Mouse (Mus musculus) CH12.LX (cell line): Measurements from ENCODE around the gene Acss2. TPM values are rescaled to one million over a fixed set of nuclear protein-coding genes. Genes with fewer than 3 reads are reported as not detected.

Source experiments
- DNase-seq: peaks from one replicate; pipeline ENCODE4 v3.0.0-alpha.2; 2013; ENCODE audit errors: extremely low read depth
- H3K27ac ChIP-seq: 2 replicates; pipeline ENCODE4 v1.5.1; 2012; ENCODE audit warnings: low read depth, mild to moderate bottlenecking, control low read depth, moderate library complexity; ENCODE audit not compliant: insufficient read depth
- H3K27me3 ChIP-seq: replicated peaks from 2 replicates; pipeline ENCODE3; 2012; ENCODE audit warnings: inconsistent platforms
- H3K36me3 ChIP-seq, 2 experiments: replicated peaks in 1 of 2; 2 replicates each; pipeline versions ENCODE3 to v1.6.1; 2012; ENCODE audit warnings: inconsistent platforms in 1 of 2, low read length in 1 of 2, mild to moderate bottlenecking in 1 of 2, mixed read lengths in 1 of 2, moderate library complexity in 1 of 2; ENCODE audit not compliant: control insufficient read depth in 1 of 2, insufficient read depth in 1 of 2
- H3K4me1 ChIP-seq, 2 experiments: 2 replicates each; pipeline ENCODE4 v1.6.1; 2012; ENCODE audit warnings: inconsistent platforms in 1 of 2, moderate library complexity in 1 of 2; ENCODE audit not compliant: insufficient read depth in 2 of 2, control insufficient read depth in 1 of 2
- H3K4me2 ChIP-seq: 2 replicates; pipeline ENCODE4 v1.6.1; 2012; ENCODE audit warnings: low read depth, mild to moderate bottlenecking, control low read depth; ENCODE audit not compliant: poor library complexity, insufficient read depth, severe bottlenecking
- H3K4me3 ChIP-seq, 3 experiments: fragments of 150-350 bp in 1 of 3; sonication (generic) in 1 of 3; replicated peaks in 1 of 3; 2 replicates each; pipeline versions ENCODE3 to v1.5.1; 2011 to 2012; ENCODE audit warnings: low read depth in 2 of 3, low read length in 2 of 3, mild to moderate bottlenecking in 2 of 3, moderate library complexity in 2 of 3, control low read depth in 1 of 3, improper control_type of control experiment in 1 of 3, inconsistent platforms in 1 of 3, mixed read lengths in 1 of 3; ENCODE audit not compliant: poor library complexity in 1 of 3
- H3K79me2 ChIP-seq: replicated peaks from 2 replicates; pipeline ENCODE4 v1.6.1; 2012; ENCODE audit warnings: mild to moderate bottlenecking, moderate library complexity; ENCODE audit not compliant: control insufficient read depth, poor library complexity, insufficient read depth, severe bottlenecking; ENCODE audit errors: extremely low read depth
- H3K9ac ChIP-seq: 2 replicates; pipeline ENCODE4 v1.6.1; 2012; ENCODE audit warnings: low read depth, mild to moderate bottlenecking, control low read depth, moderate library complexity; ENCODE audit not compliant: insufficient read depth
- H3K9me3 ChIP-seq: replicated peaks from 2 replicates; pipeline ENCODE3; 2012; ENCODE audit warnings: low read length, inconsistent platforms, mixed read lengths
- BHLHE40 ChIP-seq: IDR thresholded peaks from 2 replicates; pipeline ENCODE4 v1.6.1; 2011; ENCODE audit warnings: mild to moderate bottlenecking, low read depth, low read length, improper control_type of control experiment
- CHD2 ChIP-seq: IDR thresholded peaks from 2 replicates; pipeline ENCODE4 v1.6.1; 2011; ENCODE audit warnings: low read length, improper control_type of control experiment
- E2F4 ChIP-seq: IDR thresholded peaks from 2 replicates; pipeline ENCODE4 v1.6.1; 2011; ENCODE audit warnings: low read depth, low read length, improper control_type of control experiment; ENCODE audit not compliant: insufficient replicate concordance
- EP300 ChIP-seq: IDR thresholded peaks from 2 replicates; pipeline ENCODE4 v1.6.1; 2011; ENCODE audit warnings: low read length, improper control_type of control experiment
- JUND ChIP-seq: conservative IDR thresholded peaks from 2 replicates; pipeline ENCODE4 v1.6.1; 2011; ENCODE audit warnings: low read depth, low read length, improper control_type of control experiment
- KAT2A ChIP-seq: IDR thresholded peaks from 2 replicates; pipeline ENCODE4 v1.6.1; 2012; ENCODE audit warnings: low read length, improper control_type of control experiment, inconsistent platforms; ENCODE audit not compliant: insufficient replicate concordance
- MAFK ChIP-seq: IDR thresholded peaks from 2 replicates; pipeline ENCODE4 v1.6.1; 2011; ENCODE audit warnings: low read length, improper control_type of control experiment; ENCODE audit not compliant: insufficient replicate concordance
- MAZ ChIP-seq: IDR thresholded peaks from 2 replicates; pipeline ENCODE4 v1.6.1; 2012; ENCODE audit warnings: low read depth, mild to moderate bottlenecking, inconsistent platforms, low read length, improper control_type of control experiment, moderate library complexity
- MYC ChIP-seq: IDR thresholded peaks from 2 replicates; pipeline ENCODE4 v1.6.1; 2011; ENCODE audit warnings: low read depth, mild to moderate bottlenecking, improper control_type of control experiment, low read length
- NRF1 ChIP-seq: IDR thresholded peaks from 2 replicates; pipeline ENCODE4 v1.6.1; 2014; ENCODE audit warnings: low read depth, mild to moderate bottlenecking, inconsistent platforms, low read length, improper control_type of control experiment, moderate library complexity
- PAX5 ChIP-seq: IDR thresholded peaks from 2 replicates; pipeline ENCODE4 v1.6.1; 2012; ENCODE audit warnings: low read length, inconsistent platforms, mixed read lengths
- POLR2A ChIP-seq: IDR thresholded peaks from 2 replicates; pipeline ENCODE4 v1.6.1; 2011; ENCODE audit warnings: low read depth, mild to moderate bottlenecking, improper control_type of control experiment, low read length
- POLR2AphosphoS2 ChIP-seq: IDR thresholded peaks from 2 replicates; pipeline ENCODE4 v1.6.1; 2011; ENCODE audit warnings: low read depth, low read length, improper control_type of control experiment
- RCOR1 ChIP-seq: conservative IDR thresholded peaks from 2 replicates; pipeline ENCODE4 v1.6.1; 2012; ENCODE audit warnings: low read depth, mild to moderate bottlenecking, inconsistent platforms, low read length, improper control_type of control experiment
- SIN3A ChIP-seq: IDR thresholded peaks from 2 replicates; pipeline ENCODE4 v1.6.1; 2012; ENCODE audit warnings: low read length, improper control_type of control experiment, inconsistent platforms
- SMC3 ChIP-seq: IDR thresholded peaks from 2 replicates; pipeline ENCODE4 v1.6.1; 2011; ENCODE audit warnings: low read depth, low read length, improper control_type of control experiment
- UBTF ChIP-seq: IDR thresholded peaks from 2 replicates; pipeline ENCODE4 v1.6.1; 2012; ENCODE audit warnings: low read depth, mild to moderate bottlenecking, inconsistent platforms, low read length, improper control_type of control experiment, moderate library complexity
- USF1 ChIP-seq: IDR thresholded peaks from 2 replicates; pipeline ENCODE4 v1.6.1; 2014; ENCODE audit warnings: low read depth, mild to moderate bottlenecking, inconsistent platforms, low read length, improper control_type of control experiment
- ZC3H11A ChIP-seq: IDR thresholded peaks from 2 replicates; pipeline ENCODE4 v1.6.1; 2012; ENCODE audit warnings: low read depth, mild to moderate bottlenecking, inconsistent platforms, low read length, improper control_type of control experiment
- ZKSCAN1 ChIP-seq: IDR thresholded peaks from 2 replicates; pipeline ENCODE4 v1.6.1; 2012; ENCODE audit warnings: low read depth, inconsistent platforms, low read length, improper control_type of control experiment, borderline replicate concordance
- dilution Hi-C: fragments of 300-500 bp; cut with MboI; formaldehyde crosslinking; loops from 2 replicates; pipeline ENCODE4 v1.14.3; 2020; ENCODE audit warnings: low sequenced_read_pairs; ENCODE audit not compliant: extremely low pct_unique_long_range_greater_than_20kb, extremely low pct_ligation_motif_present
- in situ Hi-C: fragments of 300-500 bp; cut with MboI; formaldehyde crosslinking; loops from 3 replicates; pipeline ENCODE4 v1.14.3; 2019; ENCODE audit warnings: low sequenced_read_pairs, low pct_ligation_motif_present, low pct_unique_long_range_greater_than_20kb, mixed read lengths
- polyA plus RNA-seq: library from polyadenylated mRNA; unstranded; fragments of >175 nt; gene quantifications from 2 replicates; pipeline ENCODE4 v1.2.1, GENCODE M21; 2012; ENCODE audit warnings: low read depth; ENCODE audit not compliant: insufficient read length
- total RNA-seq, 2 experiments: library from RNA; depleted of rRNA; stranded (reverse); fragments of 300-350 nt in 1 of 2; fragments of >200 nt in 1 of 2; gene quantifications; 2 replicates each; pipeline ENCODE4 v1.2.3; 2012 to 2014

Gene Acss2
- total and polyA plus RNA-seq, 3 experiments = 3.4 to 11.0 (median 10.0) TPM

DNA sequence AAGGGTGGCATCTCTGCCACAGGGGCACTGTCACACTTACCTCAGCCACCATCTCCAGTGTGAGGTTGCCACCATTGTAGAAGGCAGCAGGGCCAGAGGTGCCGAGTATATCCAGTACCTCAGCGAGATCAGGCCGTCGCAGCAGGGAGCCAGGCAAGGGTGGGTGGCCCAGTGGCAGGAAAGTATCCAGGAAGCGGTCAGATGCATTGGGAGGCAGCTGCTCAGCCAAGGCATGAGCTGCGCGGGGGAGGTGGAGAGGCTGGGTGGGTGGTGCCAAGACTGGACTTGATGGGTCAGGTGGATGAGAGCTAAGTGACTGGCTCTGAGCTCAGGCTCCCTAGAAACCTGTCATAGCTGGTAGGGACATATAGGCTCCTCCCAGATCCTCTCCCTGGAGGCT, 15.2 kb upstream of the Acss2 start:
- H3K27me3 ChIP-seq = no peaks in the 10 kb centered on the region

GRCm38 (mm10) chr2:155504440-155505355, 13.1 kb upstream of the Acss2 start:
- Histone ChIP-seq H3K4me1 (peaks cover 7 to 8% of the 10 kb centered on the region in 2 experiments), H3K79me2 (no peaks in the 10 kb centered on the region), H3K4me3 (no peak overlapping the region), H3K27ac (no peak overlapping the region), H3K9me3 (no peaks in the 10 kb centered on the region), H3K27me3 (no peaks in the 10 kb centered on the region), H3K4me2 (no peak overlapping the region), H3K36me3 (peaks cover 0 to 13% of the 10 kb centered on the region in 2 experiments), H3K9ac (no peak overlapping the region)
- in situ Hi-C loops = loop anchor here (25.0 kb wide), 1 partner anchor 258 kb away; the partner anchor contains the start of gene Procr
- TF ChIP-seq POLR2A (no peak), CHD2 (no peak), KAT2A (no peak), BHLHE40 (no peak), MYC (no peak), PAX5 (no peak), SIN3A (no peak), RCOR1 (no peak), EP300 (no peak), MAZ (no peak)
- dilution Hi-C loops = no loop called here
- no peak for DNase-seq

More for the DNA sequence above, 15.2 kb upstream of the Acss2 start:
- no peak overlapping the region for H3K27ac ChIP-seq
- no peaks in the 10 kb centered on the region for H3K79me2 ChIP-seq
- H3K9me3 ChIP-seq = no peaks in the 10 kb centered on the region
- H3K4me3 ChIP-seq = no peak overlapping the region
- H3K9ac ChIP-seq = no peak overlapping the region
- TF ChIP-seq ZC3H11A (no peak), CHD2 (no peak), SIN3A (no peak), MAFK (no peak), USF1 (no peak), JUND (no peak), POLR2AphosphoS2 (no peak), NRF1 (no peak), ZKSCAN1 (no peak), E2F4 (no peak), MAZ (no peak), MYC (no peak), SMC3 (no peak), EP300 (no peak), POLR2A (no peak), RCOR1 (no peak), UBTF (no peak)
- DNase-seq = no peak
- H3K36me3 ChIP-seq = peaks cover 0 to 12% of the 10 kb centered on the region in 2 experiments
- in situ Hi-C loops (loop anchor here (25.0 kb wide), 1 partner anchor 260 kb away; the partner anchor contains the start of gene Procr), dilution Hi-C loops (no loop called here)
- no peak overlapping the region for H3K4me2 ChIP-seq
- H3K4me1 ChIP-seq = peaks cover 5 to 7% of the 10 kb centered on the region in 2 experiments
